In the genomic region with DNA sequence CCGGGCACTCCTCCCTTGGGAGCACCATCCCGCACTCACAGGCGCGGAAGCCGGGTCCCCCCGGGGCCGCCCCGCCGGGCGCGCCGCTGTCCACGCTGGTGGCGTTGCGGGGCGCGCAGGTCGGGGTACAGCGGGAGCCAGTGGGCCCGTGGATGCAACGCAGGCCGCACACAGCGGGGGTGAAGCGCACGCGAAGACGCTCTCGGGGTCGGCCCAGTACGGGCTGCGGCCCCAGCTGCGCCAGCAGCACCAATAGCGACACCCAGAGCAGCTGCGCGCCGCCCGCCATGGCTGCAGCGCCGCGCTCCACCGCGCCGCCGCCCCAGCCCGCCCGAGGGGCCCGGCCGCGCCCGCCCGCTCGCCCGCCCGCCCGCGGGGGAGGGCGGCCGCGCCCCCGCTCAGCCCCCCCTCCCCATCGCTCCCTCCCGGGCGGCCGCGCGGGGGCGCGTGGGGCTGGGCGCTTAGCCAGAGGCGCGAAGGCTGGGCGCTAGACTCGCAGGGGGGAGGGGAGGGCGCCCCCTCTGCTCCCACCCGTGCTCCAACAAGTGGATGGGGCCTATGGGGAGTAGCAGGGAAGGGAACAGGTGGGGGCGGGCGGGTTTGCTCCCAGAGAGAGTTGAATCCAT, we compare ENCODE assay signal across 9 mouse cellular contexts. TPM values are rescaled to one million over a fixed set of nuclear protein-coding genes. Genes with fewer than 3 reads are reported as not detected.
DNase-seq lines count a peak whose midpoint lies in the region; ATAC-seq lines count a peak whose summit lies in the region.
"Had no signal": no experiment of that assay in that cellular context is flagged by ENCODE, and none has a peak within 500 bp of the region (broad histone marks: within the 10 kb centered on the region; RNA-seq: fewer than 3 reads in every experiment).

No protein-coding gene starts in this region.

- no peaks in the 10 kb centered on the region for H3K9me3 ChIP-seq in embryonic facial prominence, embryonic 11.5 days (replicated peaks; ENCODE audit: control insufficient read depth, low read length)
- no peaks in the 10 kb centered on the region for H3K9me3 ChIP-seq in liver, embryonic 13.5 days (replicated peaks)
- H3K9me3 ChIP-seq in stomach, embryonic 15.5 days: no peaks in the 10 kb centered on the region

- no peak for ATAC-seq in embryonic facial prominence, embryonic 11.5 days (replicated peaks; ENCODE audit: insufficient number of reproducible peaks, low FRiP score, low TSS enrichment, low read depth)
- no peak for ATAC-seq in liver, embryonic 13.5 days (ENCODE audit: low read depth)
- ATAC-seq in stomach, embryonic 15.5 days (ENCODE audit: insufficient read depth, low FRiP score, low read depth): no peak
- no peak for ATAC-seq in granulocyte monocyte progenitor cell, adult 5-6 weeks (replicated peaks; ENCODE audit: poor library complexity, severe bottlenecking)

- intact Hi-C loops in heart, postnatal 25 days (cut with DNase I): no loop called here

- peaks cover 68% of the 10 kb centered on the region for H3K27me3 ChIP-seq in embryonic facial prominence, embryonic 11.5 days (ENCODE audit: control insufficient read depth, insufficient read depth, low read length)
- peaks cover 100% of the 10 kb centered on the region for H3K27me3 ChIP-seq in liver, embryonic 13.5 days
- H3K27me3 ChIP-seq in stomach, embryonic 15.5 days (replicated peaks): peaks cover 35% of the 10 kb centered on the region

- no peaks in the 10 kb centered on the region for H3K36me3 ChIP-seq in embryonic facial prominence, embryonic 11.5 days (replicated peaks; ENCODE audit: control insufficient read depth, insufficient read depth, low read depth, low read length)
- H3K36me3 ChIP-seq in liver, embryonic 13.5 days: no peaks in the 10 kb centered on the region
- H3K36me3 ChIP-seq in stomach, embryonic 15.5 days: no peaks in the 10 kb centered on the region

- peak; percentile 44 for DNase-seq in ovary, postnatal 36 days (ENCODE audit: low spot score)
- no peak for DNase-seq in ovary, adult 18-20 months (ENCODE audit: low spot score)
- DNase-seq in embryonic facial prominence, embryonic 11.5 days (ENCODE audit: low spot score): peak; percentile 46
- DNase-seq in heart, postnatal 25 days (ENCODE audit: low spot score): peak; percentile 56
- DNase-seq in liver, embryonic 13.5 days: no peak
- no peak for DNase-seq in cerebellum, adult 18-20 months

- H3K4me3 ChIP-seq in embryonic facial prominence, embryonic 11.5 days (ENCODE audit: low read depth, low read length): peak overlapping the region; percentile 34
- peak overlapping the region; percentile 45 for H3K4me3 ChIP-seq in liver, embryonic 13.5 days (replicated peaks)
- H3K4me3 ChIP-seq in stomach, embryonic 15.5 days (replicated peaks): peak overlapping the region; percentile 71
- H3K4me3 ChIP-seq: erythroblast, embryonic 14.5 days had no signal

- peak overlapping the region; percentile 59 for H3K9ac ChIP-seq in embryonic facial prominence, embryonic 11.5 days (replicated peaks; ENCODE audit: low read length)
- peak overlapping the region; percentile 22; the same call in 1 of the 2 replicates for H3K9ac ChIP-seq in liver, embryonic 13.5 days
- peak overlapping the region; percentile 85 for H3K9ac ChIP-seq in stomach, embryonic 15.5 days

- WGBS in embryonic facial prominence, embryonic 11.5 days: under 1% methylated on average over 50 of the region's 77 CpGs
- WGBS in liver, embryonic 13.5 days (ENCODE audit: insufficient replicate concordance): under 1% methylated on average over 57 of the region's 77 CpGs
- WGBS in stomach, embryonic 15.5 days: under 1% methylated on average over 48 of the region's 77 CpGs

- H3K27ac ChIP-seq in embryonic facial prominence, embryonic 11.5 days (replicated peaks; ENCODE audit: low read depth, low read length): no peak overlapping the region
- H3K27ac ChIP-seq in liver, embryonic 13.5 days: no peak overlapping the region
- peak overlapping the region; percentile 95 for H3K27ac ChIP-seq in stomach, embryonic 15.5 days

- peaks cover 3% of the 10 kb centered on the region for H3K4me1 ChIP-seq in embryonic facial prominence, embryonic 11.5 days (ENCODE audit: control insufficient read depth, insufficient read depth, low read length)
- peaks cover 75% of the 10 kb centered on the region for H3K4me1 ChIP-seq in liver, embryonic 13.5 days (replicated peaks)
- peaks cover 66% of the 10 kb centered on the region for H3K4me1 ChIP-seq in stomach, embryonic 15.5 days

- peak overlapping the region; percentile 64 for H3K4me2 ChIP-seq in embryonic facial prominence, embryonic 11.5 days (ENCODE audit: low read depth, low read length)
- peak overlapping the region; percentile 73 for H3K4me2 ChIP-seq in liver, embryonic 13.5 days
- H3K4me2 ChIP-seq in stomach, embryonic 15.5 days: peak overlapping the region; percentile 89

RNA-seq across cellular contexts. Expression of a gene that starts 4.1 kb away (rescaled TPM):
- 6.3 and 6.6 TPM in 2 replicates for polyA plus RNA-seq in embryonic facial prominence, embryonic 11.5 days (2014; fragmentation: Nextera tagmentation; extraction: Ambion mirVana)
- 100 to 1,000 TPM; 210 to 247 TPM for total RNA-seq in heart, postnatal 25 days (2021)
- polyA plus RNA-seq in liver, embryonic 13.5 days (2015; fragmentation: Nextera tagmentation; extraction: Ambion mirVana): 3.6 and 3.9 TPM in 2 replicates
- polyA plus RNA-seq in stomach, embryonic 15.5 days (2015; fragmentation: Nextera tagmentation; extraction: Ambion mirVana): 154 and 161 TPM in 2 replicates
- total RNA-seq in granulocyte monocyte progenitor cell, adult 5-6 weeks (2014; fragmentation: Nextera tagmentation): not detected in 2 replicates
- not detected in 2 replicates for total RNA-seq in granulocyte monocyte progenitor cell, adult 5-6 weeks (2017)

RNA-seq across cellular contexts. Expression of a gene that starts 22.4 kb away (rescaled TPM):
- 50.2 and 57.5 TPM in 2 replicates for polyA plus RNA-seq in embryonic facial prominence, embryonic 11.5 days (2014; fragmentation: Nextera tagmentation; extraction: Ambion mirVana)
- 1 to 10 TPM; 6.4 to 8.2 TPM for total RNA-seq in heart, postnatal 25 days (2021)
- polyA plus RNA-seq in liver, embryonic 13.5 days (2015; fragmentation: Nextera tagmentation; extraction: Ambion mirVana): 23.1 and 25.0 TPM in 2 replicates
- 38.8 and 43.7 TPM in 2 replicates for polyA plus RNA-seq in stomach, embryonic 15.5 days (2015; fragmentation: Nextera tagmentation; extraction: Ambion mirVana)
- total RNA-seq in granulocyte monocyte progenitor cell, adult 5-6 weeks (2014; fragmentation: Nextera tagmentation): 23.6 and 31.1 TPM in 2 replicates
- total RNA-seq in granulocyte monocyte progenitor cell, adult 5-6 weeks (2017): 13.9 and 18.8 TPM in 2 replicates

RNA-seq across cellular contexts. Expression of a gene that starts 23.8 kb away (rescaled TPM):
- 0.45 TPM in 1 of 2 replicates, not detected in the other for polyA plus RNA-seq in embryonic facial prominence, embryonic 11.5 days (2014; fragmentation: Nextera tagmentation; extraction: Ambion mirVana)
- total RNA-seq in heart, postnatal 25 days (2021): not detected
- polyA plus RNA-seq in liver, embryonic 13.5 days (2015; fragmentation: Nextera tagmentation; extraction: Ambion mirVana): 0.50 TPM in 1 of 2 replicates, not detected in the other
- 0.62 and 1.7 TPM in 2 replicates for polyA plus RNA-seq in stomach, embryonic 15.5 days (2015; fragmentation: Nextera tagmentation; extraction: Ambion mirVana)
- not detected in 2 replicates for total RNA-seq in granulocyte monocyte progenitor cell, adult 5-6 weeks (2014; fragmentation: Nextera tagmentation)
- total RNA-seq in granulocyte monocyte progenitor cell, adult 5-6 weeks (2017): 1.5 TPM in 1 of 2 replicates, not detected in the other
- polyA plus RNA-seq: erythroblast, embryonic 14.5 days had no signal

Comparison
In these comparisons a context has a peak if more than half of its experiments do, and no peak if none do; other contexts are left out.
1. DNase-seq: peak in ovary, postnatal 36 days (single experiment), embryonic facial prominence, embryonic 11.5 days (single experiment) and heart, postnatal 25 days (single experiment); none in ovary, adult 18-20 months (single experiment), liver, embryonic 13.5 days (single experiment) and cerebellum, adult 18-20 months (0 of 2).
2. H3K9ac ChIP-seq: peak in every context shown above with its lines; median percentile 85 in stomach, embryonic 15.5 days; 59 in embryonic facial prominence, embryonic 11.5 days; 22 in liver, embryonic 13.5 days.
3. RNA of a gene that starts 4.1 kb away (polyA plus RNA-seq): 154 to 161 TPM in stomach, embryonic 15.5 days; 6.3 to 6.6 TPM in embryonic facial prominence, embryonic 11.5 days and 3.6 to 3.9 TPM in liver, embryonic 13.5 days; every median in the first group is over 10 times any median in the second.
4. Peak in every context shown above with its lines, with median percentiles within 50 percentile points of each other: H3K4me2 ChIP-seq and H3K4me3 ChIP-seq.